9 mouse cellular contexts compared by ENCODE assay signal in genomic region chr12:113143164-113143563, GRCm38 (mm10). TPM values are rescaled to one million over a fixed set of nuclear protein-coding genes. Genes with fewer than 3 reads are reported as not detected.
DNase-seq lines count a peak whose midpoint lies in the region; ATAC-seq and TF ChIP-seq lines count a peak whose summit lies in the region.
"Had no signal": no experiment of that assay in that cellular context is flagged by ENCODE, and none has a peak within 500 bp of the region (broad histone marks: within the 10 kb centered on the region; RNA-seq: fewer than 3 reads in every experiment).

No protein-coding gene starts in this region.

- peak; percentile 1; the same call in 1 of the 2 replicates for TF ChIP-seq CTCF in gastrocnemius, adult 2 months (IDR thresholded peaks at IDR 0.05)

- WGBS in heart, embryonic 11.5 days (ENCODE audit: insufficient replicate concordance): 43% methylated on average over 7 of the region's 7 CpGs
- 62% methylated on average over 7 of the region's 7 CpGs for WGBS in limb, embryonic 11.5 days

- peak overlapping the region; percentile 99 for H3K9ac ChIP-seq in heart, embryonic 11.5 days (ENCODE audit: low read depth, low read length)
- peak overlapping the region; percentile 30 for H3K9ac ChIP-seq in limb, embryonic 11.5 days (ENCODE audit: low read length)

- H3K4me2 ChIP-seq in heart, embryonic 11.5 days: peak overlapping the region; percentile 94
- H3K4me2 ChIP-seq in limb, embryonic 11.5 days (ENCODE audit: low read depth, severe bottlenecking): peak overlapping the region; percentile 22; the same call in 1 of the 2 replicates
- H3K4me2 ChIP-seq in myocyte (ENCODE audit: low read depth): peak overlapping the region; percentile 96

- intact Hi-C loops in gastrocnemius, adult 2 months (cut with DNase I): no loop called here

- H3ac ChIP-seq in myocyte (ENCODE audit: control insufficient read depth, insufficient read length): peak overlapping the region; percentile 31

- peaks cover 33% of the 10 kb centered on the region for H3K79me2 ChIP-seq in myocyte (ENCODE audit: control insufficient read depth, insufficient read depth)

- H3K4me1 ChIP-seq in heart, embryonic 11.5 days (ENCODE audit: control insufficient read depth, insufficient read depth, low read length): peaks cover 66% of the 10 kb centered on the region
- peaks cover 16% of the 10 kb centered on the region for H3K4me1 ChIP-seq in limb, embryonic 11.5 days (ENCODE audit: control insufficient read depth, insufficient read depth, low read length)

- DNase-seq in gastrocnemius, adult 2 months: no peak
- no peak for DNase-seq in gastrocnemius, postnatal 4 days (ENCODE audit: low spot score in 2 of 2)
- DNase-seq in limb, embryonic 11.5 days (ENCODE audit: low spot score): no peak
- no peak for DNase-seq in adrenal gland, postnatal 25 days
- DNase-seq in testis, postnatal 10 days (ENCODE audit: low spot score): no peak
- DNase-seq in yolk sac, embryonic 10.5 days (ENCODE audit: low spot score): no peak

- H3K9me3 ChIP-seq in heart, embryonic 11.5 days (replicated peaks; ENCODE audit: control insufficient read depth, low read length): no peaks in the 10 kb centered on the region
- no peaks in the 10 kb centered on the region for H3K9me3 ChIP-seq in limb, embryonic 11.5 days (ENCODE audit: control insufficient read depth, low read length)

- no peak for ATAC-seq in heart, embryonic 11.5 days (replicated peaks; ENCODE audit: insufficient number of reproducible peaks, low FRiP score, low TSS enrichment)
- ATAC-seq in limb, embryonic 11.5 days (ENCODE audit: insufficient number of reproducible peaks, low FRiP score, low TSS enrichment, low read depth): no peak

- peaks cover 11% of the 10 kb centered on the region for H3K36me3 ChIP-seq in heart, embryonic 11.5 days (ENCODE audit: control insufficient read depth, insufficient read depth, low read length)
- peaks cover 2% of the 10 kb centered on the region; the same call in 1 of the 2 replicates for H3K36me3 ChIP-seq in limb, embryonic 11.5 days (ENCODE audit: control insufficient read depth, insufficient read depth, low read length)
- peaks cover 23% of the 10 kb centered on the region for H3K36me3 ChIP-seq in myocyte (ENCODE audit: control insufficient read depth, insufficient read depth)

- H3K27ac ChIP-seq in gastrocnemius, adult 2 months: peak overlapping the region; percentile 90
- H3K27ac ChIP-seq in heart, embryonic 11.5 days (ENCODE audit: low read depth, low read length): peak overlapping the region; percentile 97
- H3K27ac ChIP-seq in limb, embryonic 11.5 days (replicated peaks; ENCODE audit: low read depth, low read length): no peak overlapping the region; the same call in 1 of the 2 replicates

- TF ChIP-seq POLR2A in myocyte (IDR thresholded peaks at IDR 0.05; ENCODE audit: insufficient read length, low read depth): peak; percentile 19

- H3K27me3 ChIP-seq in heart, embryonic 11.5 days (ENCODE audit: control insufficient read depth, insufficient read depth, low read length): no peaks in the 10 kb centered on the region
- peaks cover 39% of the 10 kb centered on the region for H3K27me3 ChIP-seq in limb, embryonic 11.5 days (ENCODE audit: control insufficient read depth, insufficient read depth, low read length)
- H3K27me3 ChIP-seq in myocyte (ENCODE audit: control insufficient read depth, insufficient read depth, insufficient read length): no peaks in the 10 kb centered on the region

- peak overlapping the region; percentile 93 for H3K4me3 ChIP-seq in gastrocnemius, adult 2 months
- peak overlapping the region; percentile 87 for H3K4me3 ChIP-seq in heart, embryonic 11.5 days (ENCODE audit: low read depth, low read length)
- no peak overlapping the region for H3K4me3 ChIP-seq in limb, embryonic 11.5 days (ENCODE audit: low read depth, low read length)
- peak overlapping the region; percentile 93 for H3K4me3 ChIP-seq in myocyte

TF ChIP-seq in myocyte, 11 proteins besides CTCF, POLR2A, EP300 and RAD21:
- TF ChIP-seq TCF12 (IDR thresholded peaks at IDR 0.05; ENCODE audit: insufficient read depth, poor library complexity, severe bottlenecking): no peak
- no peak for TF ChIP-seq E2F4 (IDR thresholded peaks at IDR 0.05; ENCODE audit: insufficient read depth)
- peak; percentile 16 for TF ChIP-seq POLR2AphosphoS2 (IDR thresholded peaks at IDR 0.05; ENCODE audit: insufficient read length, low read depth)

RNA-seq across cellular contexts. Expression of gene Crip1, which starts 3.0 kb away (rescaled TPM):
- 100 to 1,000 TPM in 1 of 2 experiments, 10 to 100 TPM in 1; 71.2 to 113 TPM for total RNA-seq in gastrocnemius, adult 2 months (2021)
- total RNA-seq in gastrocnemius, postnatal 4 days (2021): 100 to 1,000 TPM; 331 to 336 TPM
- polyA plus RNA-seq in heart, embryonic 11.5 days (2014; fragmentation: Nextera tagmentation; extraction: Ambion mirVana): 525 and 533 TPM in 2 replicates
- 56.2 and 62.8 TPM in 2 replicates for polyA plus RNA-seq in limb, embryonic 11.5 days (2014; fragmentation: Nextera tagmentation; extraction: Ambion mirVana)
- 1,677 TPM for polyA plus RNA-seq in myocyte (2012; fragmentation: generic; extraction: Trizol)
- total RNA-seq in adrenal gland, postnatal 25 days (2021): 28.9 and 30.2 TPM in 2 replicates

RNA-seq across cellular contexts. Expression of gene Crip2, which starts 3.1 kb away (rescaled TPM):
- 10 to 100 TPM; 32.4 to 41.1 TPM for total RNA-seq in gastrocnemius, adult 2 months (2021)
- total RNA-seq in gastrocnemius, postnatal 4 days (2021): 100 to 1,000 TPM; 141 to 153 TPM
- polyA plus RNA-seq in heart, embryonic 11.5 days (2014; fragmentation: Nextera tagmentation; extraction: Ambion mirVana): 1,118 and 1,169 TPM in 2 replicates
- 49.7 and 53.8 TPM in 2 replicates for polyA plus RNA-seq in limb, embryonic 11.5 days (2014; fragmentation: Nextera tagmentation; extraction: Ambion mirVana)
- 1,146 TPM for polyA plus RNA-seq in myocyte (2012; fragmentation: generic; extraction: Trizol)
- total RNA-seq in adrenal gland, postnatal 25 days (2021): 65.9 and 69.0 TPM in 2 replicates

RNA-seq across cellular contexts. Expression of gene Tedc1, which starts 13.1 kb away (rescaled TPM):
- not detected for total RNA-seq in gastrocnemius, adult 2 months (2021)
- total RNA-seq in gastrocnemius, postnatal 4 days (2021): 1 to 10 TPM; 6.4 TPM
- polyA plus RNA-seq in heart, embryonic 11.5 days (2014; fragmentation: Nextera tagmentation; extraction: Ambion mirVana): 15.8 and 16.6 TPM in 2 replicates
- 39.9 and 41.3 TPM in 2 replicates for polyA plus RNA-seq in limb, embryonic 11.5 days (2014; fragmentation: Nextera tagmentation; extraction: Ambion mirVana)
- polyA plus RNA-seq in myocyte (2012; fragmentation: generic; extraction: Trizol): 6.6 TPM
- 1.4 and 2.5 TPM in 2 replicates for total RNA-seq in adrenal gland, postnatal 25 days (2021)

RNA-seq across cellular contexts. Expression of gene Tmem121, which starts 42.6 kb away (rescaled TPM):
- total RNA-seq in gastrocnemius, adult 2 months (2021): not detected
- 1 to 10 TPM; 2.5 to 3.4 TPM for total RNA-seq in gastrocnemius, postnatal 4 days (2021)
- polyA plus RNA-seq in heart, embryonic 11.5 days (2014; fragmentation: Nextera tagmentation; extraction: Ambion mirVana): 1.00 and 1.5 TPM in 2 replicates
- polyA plus RNA-seq in limb, embryonic 11.5 days (2014; fragmentation: Nextera tagmentation; extraction: Ambion mirVana): 8.0 and 12.0 TPM in 2 replicates
- 4.1 TPM for polyA plus RNA-seq in myocyte (2012; fragmentation: generic; extraction: Trizol)
- 4.1 and 4.3 TPM in 2 replicates for total RNA-seq in adrenal gland, postnatal 25 days (2021)
- total RNA-seq: common myeloid progenitor, adult 5-6 weeks had no signal

RNA-seq across cellular contexts. Expression of gene Mta1, which starts 45.1 kb away (rescaled TPM):
- 10 to 100 TPM; 36.2 to 41.5 TPM for total RNA-seq in gastrocnemius, adult 2 months (2021)
- 10 to 100 TPM; 68.8 to 71.8 TPM for total RNA-seq in gastrocnemius, postnatal 4 days (2021)
- polyA plus RNA-seq in heart, embryonic 11.5 days (2014; fragmentation: Nextera tagmentation; extraction: Ambion mirVana): 12.3 and 14.7 TPM in 2 replicates
- polyA plus RNA-seq in limb, embryonic 11.5 days (2014; fragmentation: Nextera tagmentation; extraction: Ambion mirVana): 24.2 and 26.4 TPM in 2 replicates
- 101 TPM for polyA plus RNA-seq in myocyte (2012; fragmentation: generic; extraction: Trizol)
- 104 and 109 TPM in 2 replicates for total RNA-seq in adrenal gland, postnatal 25 days (2021)

Comparison
In these comparisons a context has a peak if more than half of its experiments do, and no peak if none do; other contexts are left out.
1. H3K4me2 ChIP-seq: peak in every context shown above with its lines; median percentile 96 in myocyte; 94 in heart, embryonic 11.5 days; 22 in limb, embryonic 11.5 days.